Mouse (Mus musculus) embryonic facial prominence, embryonic 10.5 days (tissue): ENCODE results near the gene Klhl5. TPM values are rescaled to one million over a fixed set of nuclear protein-coding genes. Genes with fewer than 3 reads are reported as not detected.

ENCODE experiments used
- DNase-seq: peaks from one replicate; pipeline ENCODE4 v3.0.0-alpha.2; 2017; ENCODE audit warnings: low spot score
- H3K27ac ChIP-seq: fragments of 300-500 bp; sonication (generic); replicated peaks from 2 replicates; pipeline ENCODE4 v1.5.1; 2016; ENCODE audit warnings: mild to moderate bottlenecking
- H3K27me3 ChIP-seq: fragments of 300-500 bp; sonication (generic); replicated peaks from 2 replicates; pipeline ENCODE4 v1.6.1; 2016; ENCODE audit warnings: low read depth, mild to moderate bottlenecking; ENCODE audit not compliant: poor library complexity, severe bottlenecking
- H3K36me3 ChIP-seq: fragments of 300-500 bp; sonication (generic); replicated peaks from 2 replicates; pipeline ENCODE4 v1.6.1; 2016; ENCODE audit warnings: mild to moderate bottlenecking, moderate library complexity
- H3K4me1 ChIP-seq: fragments of 300-500 bp; sonication (generic); 2 replicates; pipeline ENCODE4 v1.6.1; 2016
- H3K4me3 ChIP-seq: fragments of 300-500 bp; sonication (generic); 2 replicates; pipeline ENCODE4 v1.5.1; 2016; ENCODE audit warnings: mild to moderate bottlenecking, moderate library complexity
- H3K9me3 ChIP-seq: fragments of 300-500 bp; sonication (generic); 2 replicates; pipeline ENCODE4 v1.6.1; 2016; ENCODE audit warnings: mild to moderate bottlenecking
- WGBS: fragments of 180-500 bp; shearing (Covaris S2); methylation state at CpG from one replicate; pipeline ENCODE4 v1.1.7; 2016; 5-methylcytosine and 5-hydroxymethylcytosine counted together
- polyA plus RNA-seq: library from polyadenylated mRNA; unstranded; fragments of >200 nt; fragmentation: Nextera tagmentation; extraction: Ambion mirVana; gene quantifications from 2 replicates; pipeline ENCODE4 v1.2.1, GENCODE M21; 2016

Gene Klhl5
- polyA plus RNA-seq, 1 experiment from 2014 or later = 10.4 TPM

DNA sequence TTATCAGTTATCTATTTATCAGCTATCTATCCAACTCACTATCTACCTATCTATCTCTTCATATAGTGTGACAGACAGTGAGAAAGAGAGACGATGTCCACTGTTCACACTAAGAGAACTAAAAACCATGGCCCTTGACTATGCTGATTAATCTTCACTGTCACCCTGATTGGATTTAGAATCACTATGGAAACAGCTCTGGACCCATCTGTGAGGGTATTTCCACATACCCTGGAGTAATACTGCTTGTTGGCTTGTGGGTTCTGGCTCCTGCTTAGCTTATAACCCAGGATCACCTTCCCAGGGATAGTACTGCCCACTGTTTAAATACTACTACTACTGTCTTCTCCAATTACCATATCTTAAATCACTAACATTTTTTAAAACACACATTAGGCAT is 74.9 kb downstream of the Klhl5 start:
- H3K27ac ChIP-seq = no peak overlapping the region
- H3K4me1 ChIP-seq = no peaks in the 10 kb centered on the region
- no peaks in the 10 kb centered on the region for H3K36me3 ChIP-seq
- no peak for DNase-seq
- no peaks in the 10 kb centered on the region for H3K9me3 ChIP-seq
- 87% methylated on average over 1 of the region's 1 CpGs for WGBS
- no peak overlapping the region for H3K4me3 ChIP-seq
- no peaks in the 10 kb centered on the region for H3K27me3 ChIP-seq

DNA sequence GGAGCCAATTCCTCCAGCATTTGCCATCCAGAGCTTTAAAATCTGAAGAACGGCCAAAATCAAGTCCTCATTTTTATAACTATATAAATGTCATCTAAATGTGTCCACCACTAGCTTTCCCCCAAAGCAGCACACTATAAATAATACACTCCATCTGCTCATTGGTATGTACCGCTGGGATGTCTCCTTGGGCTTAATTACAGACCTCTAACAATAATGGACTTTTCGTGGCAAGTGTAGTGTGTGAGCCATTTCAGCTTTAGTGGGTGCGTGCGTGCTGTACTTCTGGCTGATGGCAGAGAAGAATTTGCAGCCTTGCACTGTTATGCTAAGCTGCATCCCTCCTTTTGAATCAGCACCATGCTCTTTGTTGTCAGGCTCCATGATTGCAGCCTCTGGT is 84.3 kb downstream of the Klhl5 start:
- DNase-seq = no peak
- H3K27ac ChIP-seq = no peak overlapping the region
- no peaks in the 10 kb centered on the region for H3K36me3 ChIP-seq
- no peaks in the 10 kb centered on the region for H3K27me3 ChIP-seq
- H3K9me3 ChIP-seq = peaks cover 6% of the 10 kb centered on the region; the same call in 1 of the 2 replicates
- H3K4me1 ChIP-seq = no peaks in the 10 kb centered on the region
- H3K4me3 ChIP-seq = no peak overlapping the region
- 93% methylated on average over 5 of the region's 5 CpGs for WGBS

DNA sequence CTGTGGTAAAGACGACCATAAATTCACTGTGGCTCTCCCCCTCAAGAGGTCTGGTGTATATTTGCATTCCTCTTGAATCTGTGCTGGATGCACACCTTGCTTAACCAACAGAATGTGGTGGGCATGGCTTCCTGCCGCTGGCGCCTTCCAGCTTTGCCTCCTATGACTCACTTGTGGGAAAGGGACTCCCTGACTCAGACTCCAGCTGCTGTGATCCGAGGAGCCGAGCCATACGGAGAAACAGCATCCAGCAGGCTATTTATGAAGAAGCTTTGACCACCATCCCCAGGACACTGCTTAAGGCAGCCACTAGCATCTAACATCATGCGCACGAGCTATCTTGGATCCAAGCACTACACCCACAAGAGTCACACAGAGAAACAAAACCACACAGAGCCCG is 87.1 kb downstream of the Klhl5 start:
- Histone ChIP-seq H3K4me3 (no peak overlapping the region), H3K9me3 (peaks cover 6% of the 10 kb centered on the region; the same call in 1 of the 2 replicates), H3K27ac (no peak overlapping the region), H3K36me3 (no peaks in the 10 kb centered on the region), H3K4me1 (peaks cover 7% of the 10 kb centered on the region; the same call in 1 of the 2 replicates), H3K27me3 (no peaks in the 10 kb centered on the region)
- DNase-seq = no peak
- 91% methylated on average over 9 of the region's 9 CpGs for WGBS

DNA sequence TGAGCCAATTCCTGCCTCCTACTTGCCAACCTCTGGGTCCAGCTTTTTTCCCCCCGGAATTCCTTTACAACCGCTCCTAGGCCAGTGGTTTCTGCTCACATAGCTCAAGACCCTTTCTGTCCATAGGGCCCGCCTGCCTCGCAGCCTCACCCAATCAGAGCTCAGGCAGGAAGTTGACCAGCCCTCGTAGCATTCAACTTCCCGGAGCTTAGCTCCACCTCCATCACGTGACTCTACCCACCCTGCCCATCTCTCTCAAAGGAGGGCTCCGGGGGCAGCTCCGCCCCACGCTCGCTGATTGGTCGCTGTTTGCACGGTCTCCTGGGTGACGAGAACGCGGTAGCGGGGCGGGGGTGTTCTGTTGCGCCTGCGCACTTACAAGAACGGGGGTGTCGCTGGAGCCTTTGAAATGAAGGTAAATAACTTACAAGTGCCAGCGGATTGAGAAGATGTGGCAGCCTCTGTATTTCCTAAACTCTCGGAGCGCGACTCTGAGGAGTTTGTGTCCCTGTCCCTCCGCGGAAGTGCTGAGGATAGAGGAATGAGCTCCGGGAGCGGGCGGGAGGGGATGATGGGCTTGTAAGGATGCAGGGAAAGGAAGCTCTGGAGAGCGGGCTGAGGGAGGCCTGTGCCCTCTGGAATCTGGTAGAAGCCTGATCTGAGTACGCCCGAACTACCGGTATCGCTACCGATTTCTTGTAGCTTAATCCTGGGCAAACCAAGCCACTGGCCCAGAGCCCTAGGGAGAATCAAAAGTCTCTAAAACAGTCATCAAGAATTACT is 92.2 kb downstream of the Klhl5 start, which contains the start of gene Wdr19:
Gene Wdr19, plus strand, starts transcription at position 351 of the 783 bp plus-strand sequence.
- Histone ChIP-seq H3K27me3 (no peaks in the 10 kb centered on the region), H3K4me3 (peak within 1 kb of the TSS; percentile 75), H3K4me1 (peaks cover 15% of the 10 kb centered on the region), H3K27ac (peak within 1 kb of the TSS; percentile 81), H3K36me3 (peaks cover 9% of the 10 kb centered on the region; the same call in 1 of the 2 replicates), H3K9me3 (no peaks in the 10 kb centered on the region)
- WGBS = under 1% methylated on average over 37 of the region's 37 CpGs
- DNase-seq = peak; percentile 98

DNA sequence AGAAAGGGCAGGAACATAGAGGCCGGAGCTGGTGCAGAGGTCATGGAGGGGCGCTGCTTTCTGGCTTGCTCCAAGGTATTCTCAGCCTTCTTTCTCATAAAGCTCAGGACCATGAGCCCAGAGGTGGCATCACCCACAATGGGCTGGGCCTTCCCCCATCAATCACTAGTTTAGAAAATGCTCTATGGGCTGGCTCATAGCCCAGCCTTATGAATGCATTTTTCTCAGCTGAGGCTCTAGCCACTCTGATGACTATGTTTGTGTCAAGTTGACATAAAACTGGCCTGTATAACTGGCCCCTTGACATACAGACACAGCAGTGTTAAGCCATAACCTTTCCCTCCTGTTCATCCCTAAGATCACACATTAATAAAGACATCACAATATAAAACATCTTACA is 97.4 kb downstream of the Klhl5 start:
- WGBS = 94% methylated on average over 2 of the region's 2 CpGs
- no peak overlapping the region for H3K4me3 ChIP-seq
- H3K27ac ChIP-seq = no peak overlapping the region
- DNase-seq = no peak
- H3K36me3 ChIP-seq = peaks cover 16% of the 10 kb centered on the region
- no peaks in the 10 kb centered on the region for H3K9me3 ChIP-seq
- no peaks in the 10 kb centered on the region for H3K27me3 ChIP-seq
- H3K4me1 ChIP-seq = peaks cover 8% of the 10 kb centered on the region

DNA sequence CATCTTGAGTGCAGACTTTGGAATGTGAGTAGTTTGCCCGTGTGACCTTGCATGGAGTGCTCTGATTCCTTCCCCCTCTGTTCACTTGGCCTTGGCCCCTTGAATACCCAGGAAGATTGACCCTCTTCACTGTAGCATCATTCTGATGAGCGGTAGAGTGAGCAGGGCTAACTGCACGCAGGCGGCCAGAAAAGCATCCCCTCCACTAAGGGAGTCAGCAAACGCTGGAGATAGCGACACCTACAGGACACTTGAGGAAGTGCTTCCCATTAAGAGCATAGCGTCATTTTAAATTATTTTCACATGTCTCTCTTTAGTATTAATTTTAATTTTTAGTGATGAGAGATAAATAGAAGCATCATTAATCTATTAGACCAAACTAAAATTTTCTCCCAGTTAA is 106.0 kb downstream of the Klhl5 start:
- Histone ChIP-seq H3K27ac (no peak overlapping the region), H3K9me3 (no peaks in the 10 kb centered on the region), H3K36me3 (no peaks in the 10 kb centered on the region), H3K27me3 (no peaks in the 10 kb centered on the region), H3K4me1 (no peaks in the 10 kb centered on the region), H3K4me3 (no peak overlapping the region)
- DNase-seq = peak; percentile 52
- 22% methylated on average over 7 of the region's 7 CpGs for WGBS

Other genes with a start within 250 kb of the Klhl5 start
- 0.31 and 0.35 TPM in 2 replicates for gene Tlr1, start 174.0 kb upstream of the Klhl5 start, polyA plus RNA-seq
- gene Tlr6, start 147.4 kb upstream of the Klhl5 start, polyA plus RNA-seq = 0.19 and 0.30 TPM in 2 replicates
- gene Fam114a1, start 137.5 kb upstream of the Klhl5 start, polyA plus RNA-seq = 14.5 and 15.0 TPM in 2 replicates
- gene Tmem156, start 15.4 kb upstream of the Klhl5 start, polyA plus RNA-seq = 0.16 TPM in 1 of 2 replicates, not detected in the other
- 11.1 and 12.1 TPM in 2 replicates for gene Wdr19, start 92.2 kb downstream of the Klhl5 start, polyA plus RNA-seq
- 103 and 108 TPM in 2 replicates for gene Rfc1, start 228.1 kb downstream of the Klhl5 start, polyA plus RNA-seq
- gene Klb, start 240.8 kb downstream of the Klhl5 start, polyA plus RNA-seq = not detected in 2 replicates